Mouse (Mus musculus): ENCODE data around the gene Rab6a. TPM values are rescaled to one million over a fixed set of nuclear protein-coding genes. Genes with fewer than 3 reads are reported as not detected.

Rab6a gene
- polyA plus RNA-seq, 1 experiment from 2014 or later, result 115 TPM

Other genes starting within 250 kb of the Rab6a start
- 20.4 and 22.7 TPM in 2 replicates for gene C2cd3, start 235.2 kb upstream of the Rab6a start, polyA plus RNA-seq (2014; fragmentation: Nextera tagmentation; extraction: Ambion mirVana)
- 56.4 and 62.2 TPM in 2 replicates for gene Ppme1, start 235.1 kb upstream of the Rab6a start, polyA plus RNA-seq (2014; fragmentation: Nextera tagmentation; extraction: Ambion mirVana)
- gene Ucp3, start 134.4 kb upstream of the Rab6a start, polyA plus RNA-seq (2014; fragmentation: Nextera tagmentation; extraction: Ambion mirVana), result not detected in 2 replicates
- 216 and 245 TPM in 2 replicates for gene Ucp2, start 114.1 kb upstream of the Rab6a start, polyA plus RNA-seq (2014; fragmentation: Nextera tagmentation; extraction: Ambion mirVana)
- 0.19 and 0.21 TPM in 2 replicates for gene Dnajb13, start 92.5 kb upstream of the Rab6a start, polyA plus RNA-seq (2014; fragmentation: Nextera tagmentation; extraction: Ambion mirVana)
- gene Coa4, start 70.3 kb upstream of the Rab6a start, polyA plus RNA-seq (2014; fragmentation: Nextera tagmentation; extraction: Ambion mirVana), result 24.4 and 27.0 TPM in 2 replicates
- 76.9 and 77.3 TPM in 2 replicates for gene Mrpl48, start 891 bp downstream of the Rab6a start, polyA plus RNA-seq (2014; fragmentation: Nextera tagmentation; extraction: Ambion mirVana)
- gene Plekhb1, start 55.0 kb downstream of the Rab6a start, polyA plus RNA-seq (2014; fragmentation: Nextera tagmentation; extraction: Ambion mirVana), result 0.89 and 1.6 TPM in 2 replicates
- gene Fam168a, start 99.2 kb downstream of the Rab6a start, polyA plus RNA-seq (2014; fragmentation: Nextera tagmentation; extraction: Ambion mirVana), result 28.1 and 34.9 TPM in 2 replicates

Data from heart, embryonic 11.5 days (tissue).